Mouse (Mus musculus): ENCODE measurements around the gene Gm28042. TPM values are rescaled to one million over a fixed set of nuclear protein-coding genes. Genes with fewer than 3 reads are reported as not detected.

The Gm28042 gene
- polyA plus RNA-seq, 1 experiment, result 2.5 TPM

DNA sequence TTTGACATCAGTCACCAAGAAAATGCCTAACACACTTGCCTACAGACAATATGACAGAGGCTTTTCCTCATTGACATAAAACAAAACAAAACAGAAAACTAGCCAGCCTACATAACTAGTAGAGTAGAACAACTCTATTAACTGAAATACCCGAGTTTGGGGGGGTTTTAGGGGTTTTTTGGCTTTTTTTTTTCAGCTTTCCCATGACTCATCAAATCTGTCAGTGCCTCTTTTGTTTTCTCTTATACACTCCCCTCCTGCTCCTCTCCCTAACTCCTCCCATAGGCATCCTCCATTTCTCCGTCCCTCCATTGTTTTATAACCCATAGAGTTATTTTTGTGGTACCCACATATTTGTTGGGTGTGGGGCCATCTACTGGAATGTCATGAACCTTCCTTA lies 33.8 kb upstream of the Gm28042 start:
- Histone ChIP-seq H3K4me1 (ENCODE audit: control insufficient read depth, insufficient read depth, low read length) (peaks cover 15% of the 10 kb centered on the region), H3K27ac (ENCODE audit: insufficient read depth, low read length) (no peak overlapping the region), H3K4me3 (ENCODE audit: insufficient read depth, low read length) (no peak overlapping the region)
- TF ChIP-seq CTCF (IDR thresholded peaks at IDR 0.05; ENCODE audit: extremely low read depth, insufficient read depth, low read length), result no peak
- no peak for TF ChIP-seq POLR2A (IDR thresholded peaks at IDR 0.05; ENCODE audit: extremely low read depth, insufficient read depth, low read length)

DNA sequence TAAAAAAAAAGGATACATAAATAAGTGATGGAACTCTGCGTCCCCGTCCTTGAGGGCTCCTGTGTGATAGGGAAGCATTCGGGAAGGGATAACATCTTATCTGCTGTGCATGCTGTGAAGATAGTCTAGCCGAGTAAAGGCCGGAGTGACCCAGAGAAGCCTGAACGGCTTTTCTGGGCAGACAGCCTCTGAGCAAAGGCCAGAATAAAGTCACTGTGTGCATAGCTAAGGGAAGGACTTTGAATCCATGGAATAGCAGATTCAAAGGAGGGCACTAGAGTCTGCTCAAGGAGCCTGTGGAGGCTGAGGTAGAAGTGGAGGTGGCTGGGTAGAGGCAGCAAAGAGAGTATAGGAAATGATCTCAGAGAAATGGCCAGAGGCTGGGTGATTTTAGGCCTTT lies 32.5 kb upstream of the Gm28042 start:
- peaks cover 12% of the 10 kb centered on the region for H3K4me1 ChIP-seq (ENCODE audit: control insufficient read depth, insufficient read depth, low read length)
- TF ChIP-seq POLR2A (IDR thresholded peaks at IDR 0.05; ENCODE audit: extremely low read depth, insufficient read depth, low read length) (no peak), CTCF (IDR thresholded peaks at IDR 0.05; ENCODE audit: extremely low read depth, insufficient read depth, low read length) (no peak)
- no peak overlapping the region for H3K4me3 ChIP-seq (ENCODE audit: insufficient read depth, low read length)
- no peak overlapping the region for H3K27ac ChIP-seq (ENCODE audit: insufficient read depth, low read length)

GRCm38 (mm10) chr2:119995391-119996281 lies 31.7 kb upstream of the Gm28042 start:
- TF ChIP-seq CTCF (IDR thresholded peaks at IDR 0.05; ENCODE audit: extremely low read depth, insufficient read depth, low read length) (no peak), POLR2A (IDR thresholded peaks at IDR 0.05; ENCODE audit: extremely low read depth, insufficient read depth, low read length) (no peak)
- H3K4me1 ChIP-seq (ENCODE audit: control insufficient read depth, insufficient read depth, low read length), result peaks cover 12% of the 10 kb centered on the region
- no peak overlapping the region for H3K4me3 ChIP-seq (ENCODE audit: insufficient read depth, low read length)
- 0 out of 2 replicates have a peak overlapping the region, but pooled peaks have one; percentile 45 for H3K27ac ChIP-seq (ENCODE audit: insufficient read depth, low read length)

- Histone ChIP-seq H3K4me1 (ENCODE audit: control insufficient read depth, insufficient read depth, low read length) (peaks cover 12% of the 10 kb centered on the region), H3K27ac (ENCODE audit: insufficient read depth, low read length) (no peak overlapping the region), H3K4me3 (ENCODE audit: insufficient read depth, low read length) (no peak overlapping the region)
- no peak for TF ChIP-seq CTCF (IDR thresholded peaks at IDR 0.05; ENCODE audit: extremely low read depth, insufficient read depth, low read length)
- TF ChIP-seq POLR2A (IDR thresholded peaks at IDR 0.05; ENCODE audit: extremely low read depth, insufficient read depth, low read length), result no peak
Observed at GRCm38 (mm10) chr2:119997354-119997753, 29.9 kb upstream of the Gm28042 start.

DNA sequence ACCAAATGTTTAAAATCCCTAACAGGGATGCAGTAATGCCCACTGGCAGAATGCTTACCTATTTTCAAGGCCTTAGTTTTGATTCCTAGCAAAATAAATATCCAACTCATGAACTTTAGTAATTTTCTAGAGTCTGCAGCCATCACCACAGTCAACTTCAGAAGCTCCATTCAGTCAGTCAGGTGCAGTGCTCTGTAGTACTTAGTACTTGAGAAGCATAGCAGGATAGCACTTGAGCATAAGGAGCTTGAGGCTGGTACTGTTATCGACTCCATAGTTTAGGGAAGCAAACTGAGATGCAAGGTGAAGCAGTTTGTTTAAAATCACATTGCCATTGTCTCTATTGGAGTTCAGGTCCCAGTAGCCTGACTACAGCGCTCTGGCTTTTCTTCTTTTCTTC lies 27.6 kb upstream of the Gm28042 start:
- no peak overlapping the region for H3K27ac ChIP-seq (ENCODE audit: insufficient read depth, low read length)
- peaks cover 11% of the 10 kb centered on the region for H3K4me1 ChIP-seq (ENCODE audit: control insufficient read depth, insufficient read depth, low read length)
- no peak for TF ChIP-seq POLR2A (IDR thresholded peaks at IDR 0.05; ENCODE audit: extremely low read depth, insufficient read depth, low read length)
- TF ChIP-seq CTCF (IDR thresholded peaks at IDR 0.05; ENCODE audit: extremely low read depth, insufficient read depth, low read length), result no peak
- H3K4me3 ChIP-seq (ENCODE audit: insufficient read depth, low read length), result no peak overlapping the region

DNA sequence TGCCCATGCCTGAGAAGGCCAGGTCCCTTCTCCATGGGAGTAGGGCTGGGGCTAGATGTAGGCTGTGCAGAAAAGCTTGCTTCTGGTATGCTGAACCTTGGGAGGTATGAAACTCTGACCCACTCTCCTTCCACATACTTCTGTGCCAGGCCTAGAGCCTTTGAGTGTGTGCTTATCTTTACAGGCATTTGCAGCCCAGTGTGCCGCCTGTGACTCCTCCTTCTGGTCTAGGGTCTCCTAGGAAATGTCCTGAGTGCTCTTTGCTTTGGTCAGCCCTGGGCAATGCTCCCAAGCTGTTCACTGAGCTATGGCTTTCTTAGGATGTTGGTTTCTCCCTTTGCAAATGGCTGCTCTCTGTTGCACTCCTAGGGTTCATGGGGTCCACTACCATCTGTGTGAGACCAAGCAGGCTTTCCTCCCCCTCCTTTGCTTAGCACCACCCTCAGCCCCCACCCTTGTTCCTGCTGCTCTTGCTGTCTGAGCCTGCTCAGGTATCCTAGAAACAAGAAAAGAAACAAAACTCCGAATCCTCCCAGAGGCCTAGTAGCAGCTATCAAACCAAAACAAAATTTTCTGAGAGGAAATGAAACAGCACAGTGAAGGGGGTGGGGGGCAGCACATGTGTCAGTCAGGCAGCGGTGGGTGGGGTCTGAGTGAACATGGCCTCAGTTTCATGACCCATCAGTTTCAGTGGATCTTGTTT lies 26.3 kb upstream of the Gm28042 start:
- no peak overlapping the region for H3K27ac ChIP-seq (ENCODE audit: insufficient read depth, low read length)
- H3K4me3 ChIP-seq (ENCODE audit: insufficient read depth, low read length), result no peak overlapping the region
- TF ChIP-seq CTCF (IDR thresholded peaks at IDR 0.05; ENCODE audit: extremely low read depth, insufficient read depth, low read length), result no peak
- no peak for TF ChIP-seq POLR2A (IDR thresholded peaks at IDR 0.05; ENCODE audit: extremely low read depth, insufficient read depth, low read length)
- peaks cover 4% of the 10 kb centered on the region for H3K4me1 ChIP-seq (ENCODE audit: control insufficient read depth, insufficient read depth, low read length)

DNA sequence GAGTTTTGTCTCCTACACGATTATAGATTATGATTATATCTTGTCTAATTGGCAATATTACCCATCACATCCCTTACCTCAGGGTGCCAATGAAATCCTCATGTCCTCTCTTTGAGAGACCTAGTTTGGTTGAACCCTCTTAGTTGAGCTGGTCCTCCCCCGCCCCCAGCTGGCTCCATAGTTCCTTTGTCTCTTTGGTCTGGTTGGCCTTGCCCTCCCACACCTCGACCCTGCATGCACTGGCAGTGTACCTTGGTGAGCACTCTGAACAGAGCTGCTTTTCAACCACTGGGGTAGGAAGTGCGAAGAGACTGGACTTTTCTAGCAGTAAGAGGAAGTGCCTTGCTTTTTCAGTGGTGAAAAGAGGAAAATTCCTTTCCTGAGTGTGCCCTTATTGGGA lies 25.3 kb upstream of the Gm28042 start:
- TF ChIP-seq CTCF (IDR thresholded peaks at IDR 0.05; ENCODE audit: extremely low read depth, insufficient read depth, low read length) (no peak), POLR2A (IDR thresholded peaks at IDR 0.05; ENCODE audit: extremely low read depth, insufficient read depth, low read length) (no peak)
- Histone ChIP-seq H3K27ac (ENCODE audit: insufficient read depth, low read length) (no peak overlapping the region), H3K4me1 (ENCODE audit: control insufficient read depth, insufficient read depth, low read length) (peaks cover 2% of the 10 kb centered on the region), H3K4me3 (ENCODE audit: insufficient read depth, low read length) (no peak overlapping the region)

GRCm38 (mm10) chr2:120003970-120004369 lies 23.3 kb upstream of the Gm28042 start:
- peaks cover 4% of the 10 kb centered on the region for H3K4me1 ChIP-seq (ENCODE audit: control insufficient read depth, insufficient read depth, low read length)
- H3K27ac ChIP-seq (ENCODE audit: insufficient read depth, low read length), result no peak overlapping the region
- TF ChIP-seq CTCF (IDR thresholded peaks at IDR 0.05; ENCODE audit: extremely low read depth, insufficient read depth, low read length), result no peak
- TF ChIP-seq POLR2A (IDR thresholded peaks at IDR 0.05; ENCODE audit: extremely low read depth, insufficient read depth, low read length), result no peak
- H3K4me3 ChIP-seq (ENCODE audit: insufficient read depth, low read length), result no peak overlapping the region

DNA sequence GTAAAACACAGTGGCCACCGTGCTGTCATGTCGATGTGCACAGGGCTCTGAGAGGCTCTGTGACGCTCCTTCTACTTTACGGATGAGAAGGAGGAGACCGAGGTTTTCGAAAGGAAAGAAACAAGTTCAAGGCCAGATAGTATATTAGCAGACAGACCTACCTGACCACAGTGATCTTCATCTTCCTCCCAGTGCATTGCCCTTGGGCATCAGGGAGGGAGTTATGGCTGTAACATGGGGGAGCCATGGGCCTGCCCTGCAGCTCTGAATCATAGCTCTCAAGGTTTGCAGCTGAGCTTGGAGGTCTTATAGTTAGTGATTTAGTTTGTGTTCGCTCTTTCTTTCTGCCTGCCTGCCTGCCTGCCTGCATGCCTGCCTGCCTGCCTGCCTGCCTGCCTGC lies 20.6 kb upstream of the Gm28042 start:
- no peak overlapping the region for H3K27ac ChIP-seq (ENCODE audit: insufficient read depth, low read length)
- no peak overlapping the region for H3K4me3 ChIP-seq (ENCODE audit: insufficient read depth, low read length)
- TF ChIP-seq POLR2A (IDR thresholded peaks at IDR 0.05; ENCODE audit: extremely low read depth, insufficient read depth, low read length) (no peak), CTCF (IDR thresholded peaks at IDR 0.05; ENCODE audit: extremely low read depth, insufficient read depth, low read length) (no peak)
- peaks cover 6% of the 10 kb centered on the region for H3K4me1 ChIP-seq (ENCODE audit: control insufficient read depth, insufficient read depth, low read length)
